Mouse (Mus musculus) yolk sac, embryonic 10.5 days (tissue): Measurements from ENCODE around the gene 2010003K11Rik.
"Not testable (repeated sequence)": the region's sequence is repeated elsewhere in the genome, so short reads cannot be mapped to it uniquely, and the experiment has no call there.

ENCODE experiments used
- DNase-seq: peaks from one replicate; pipeline ENCODE4 v3.0.0-alpha.2; 2017; ENCODE audit warnings: low spot score

Gene 2010003K11Rik

GRCm38 (mm10) chr19:4456227-4456626 lies 42.2 kb downstream of the 2010003K11Rik start:
- DNase-seq = peak; percentile 22

- DNase-seq = no peak
Observed at GRCm38 (mm10) chr19:4455071-4455800, 43.1 kb downstream of the 2010003K11Rik start.

- DNase-seq = not testable (repeated sequence)
Observed at GRCm38 (mm10) chr19:4454040-4454439, 44.3 kb downstream of the 2010003K11Rik start.

GRCm38 (mm10) chr19:4452525-4452924 lies 45.9 kb downstream of the 2010003K11Rik start:
- no peak for DNase-seq

- no peak for DNase-seq
Observed at GRCm38 (mm10) chr19:4451965-4452364, 46.4 kb downstream of the 2010003K11Rik start.

- DNase-seq = no peak
Observed at GRCm38 (mm10) chr19:4451098-4451497, 47.3 kb downstream of the 2010003K11Rik start.

- DNase-seq = no peak
Observed at GRCm38 (mm10) chr19:4450666-4451065, 47.7 kb downstream of the 2010003K11Rik start.

GRCm38 (mm10) chr19:4449230-4449629 lies 49.2 kb downstream of the 2010003K11Rik start:
- DNase-seq = no peak

- DNase-seq = no peak
Observed at GRCm38 (mm10) chr19:4447445-4447844, 50.9 kb downstream of the 2010003K11Rik start.
